Mouse (Mus musculus) brain, adult 2 months (tissue): Measurements from ENCODE around the gene Fkbpl.

Source experiments
- DNase-seq: peaks from one replicate; pipeline ENCODE4 v3.0.0; 2011; ENCODE audit warnings: low read depth, low spot score

The Fkbpl gene

DNA sequence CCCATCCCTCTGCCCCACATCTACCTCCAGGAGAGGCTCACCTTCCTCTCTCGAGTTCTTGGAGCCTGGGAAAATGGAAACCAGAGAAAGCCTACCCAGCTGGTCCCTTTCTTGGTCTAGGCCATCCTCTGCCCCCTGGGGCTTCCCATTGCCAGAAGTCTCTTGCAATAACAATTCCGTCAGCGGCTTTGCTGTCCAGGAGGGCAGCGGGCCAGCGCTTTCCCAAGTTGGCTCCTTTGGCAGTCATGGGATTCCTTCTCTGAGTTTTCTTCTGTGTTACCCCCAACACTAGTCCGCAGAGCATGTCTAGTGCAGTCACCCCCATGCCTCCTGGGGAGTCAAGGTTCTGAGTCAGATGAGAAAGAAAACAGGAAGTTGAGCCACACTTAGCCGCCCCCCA is 48.3 kb downstream of the Fkbpl start:
- no peak for DNase-seq
